Mouse (Mus musculus) E14TG2a.4 (cell line): Measurements from ENCODE around the gene Shc1.

Source experiments
- CTCF ChIP-seq: conservative IDR thresholded peaks from 2 replicates; pipeline ENCODE4 v1.5.1; 2014; ENCODE audit warnings: low read length
- POU5F1 ChIP-seq: IDR thresholded peaks from 2 replicates; pipeline ENCODE4 v1.6.1; 2014; ENCODE audit warnings: low read length, borderline replicate concordance

DNA sequence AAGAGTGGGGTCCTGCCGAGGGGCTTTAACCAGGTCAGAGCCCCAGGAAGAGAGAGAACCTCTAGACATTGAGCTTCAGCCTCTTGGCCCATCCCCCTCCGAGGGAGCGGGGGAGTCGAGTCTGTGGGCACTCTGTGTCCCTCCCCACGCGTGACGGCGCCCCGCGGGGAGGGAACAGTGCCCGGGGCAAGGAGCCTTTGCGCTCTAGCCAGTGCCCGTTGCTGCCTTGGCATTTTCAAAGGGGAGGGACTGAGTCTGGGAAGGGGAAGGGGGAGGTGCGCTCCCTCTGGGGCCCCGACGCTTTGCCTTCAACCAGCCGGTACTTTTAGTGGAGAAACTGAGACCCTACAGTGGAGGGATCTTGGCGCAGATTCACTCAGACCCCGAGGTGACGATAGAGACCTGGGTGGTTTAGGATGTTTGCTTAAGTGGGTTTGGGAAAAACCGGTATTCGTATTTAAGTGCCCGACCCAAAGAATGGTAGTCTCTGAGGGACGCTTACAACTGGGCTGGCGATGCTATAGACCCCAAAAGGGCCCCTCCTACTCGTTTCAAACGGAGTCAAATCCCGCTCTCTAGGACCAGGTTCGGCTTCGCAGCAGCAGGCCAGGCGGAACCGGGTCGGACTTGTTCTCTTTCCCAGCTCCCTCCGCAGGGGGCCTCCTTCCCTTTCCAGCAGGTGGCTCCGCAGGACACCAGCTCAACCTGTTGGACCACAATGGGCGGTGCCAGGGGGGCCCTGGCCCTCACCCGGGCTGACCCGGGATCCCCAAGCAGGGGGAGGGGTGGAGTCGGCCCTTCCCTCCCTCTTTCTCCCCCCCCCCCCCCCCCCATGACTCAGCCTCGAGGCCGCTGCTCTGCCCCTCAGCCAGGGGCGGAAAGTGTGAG lies 24.0 kb upstream of the Shc1 start, which contains the start of gene Zbtb7b:
- no peak for TF ChIP-seq CTCF
- no peak for TF ChIP-seq POU5F1
